Mouse (Mus musculus) embryo, embryonic 10 days (tissue): Measurements from ENCODE around the gene Ppp1r14a.

Experiments
- DNase-seq: peaks from one replicate; pipeline ENCODE4 v3.0.0-alpha.2; 2015; ENCODE audit warnings: low spot score

Gene Ppp1r14a

DNA sequence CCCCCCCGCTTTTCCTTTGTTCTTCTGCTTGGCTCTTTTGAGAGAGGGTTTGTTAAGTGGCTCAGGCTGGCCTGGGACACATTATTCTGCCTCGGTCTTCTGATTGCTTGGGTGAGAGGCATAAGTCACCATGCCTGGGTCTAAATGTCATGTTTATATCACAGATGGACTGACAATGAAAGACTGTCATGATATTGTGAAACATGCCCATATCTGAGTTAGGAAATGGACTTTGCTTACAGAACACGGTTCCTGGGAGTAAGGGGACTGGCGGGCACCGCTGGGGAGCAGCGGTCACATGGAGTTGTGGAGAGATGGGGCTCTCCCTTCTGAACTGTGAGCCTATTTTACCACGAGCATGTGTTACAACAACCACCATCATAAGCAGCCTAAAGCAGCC, 45.0 kb downstream of the Ppp1r14a start:
- no peak for DNase-seq

GRCm38 (mm10) chr7:29335276-29335675, 46.2 kb downstream of the Ppp1r14a start:
- no peak for DNase-seq

DNA sequence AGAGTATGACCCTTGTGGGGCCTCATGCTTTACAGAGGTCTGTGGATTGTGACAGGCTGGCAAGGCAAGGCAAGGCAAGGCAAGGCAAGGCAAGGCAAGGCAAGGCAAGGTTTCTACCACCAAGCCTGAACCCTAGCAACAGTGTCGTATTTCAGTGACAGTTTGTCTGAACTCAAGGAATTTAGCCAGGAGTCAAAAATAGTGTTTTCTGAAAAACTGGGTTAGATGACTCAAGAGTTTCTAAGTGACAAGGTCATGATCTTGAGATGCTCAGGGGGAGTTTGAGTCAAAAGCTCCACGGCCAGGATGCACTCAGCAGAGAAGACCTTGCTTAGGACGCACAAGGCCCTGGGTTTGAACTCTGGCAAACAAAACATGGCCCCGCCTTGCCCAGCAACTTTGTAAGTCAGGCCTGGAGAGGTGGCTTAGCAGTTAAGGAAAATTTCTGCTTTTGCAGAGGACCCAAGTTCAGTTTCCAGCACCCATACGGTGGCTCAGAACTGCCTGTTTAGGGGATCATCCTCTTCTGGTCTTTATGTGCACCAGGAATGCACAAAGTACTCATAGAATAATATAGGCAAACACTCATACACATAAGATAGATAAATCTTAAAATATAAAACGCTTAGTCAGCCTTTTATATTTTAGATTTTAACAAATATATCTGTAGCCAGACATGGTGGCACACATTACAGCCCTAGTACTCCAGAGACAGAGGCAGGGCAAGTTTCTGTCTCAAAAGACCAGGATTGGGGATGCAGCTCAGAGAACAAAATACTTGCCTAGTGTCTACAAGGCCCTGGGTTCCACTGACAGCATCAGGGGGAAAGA, 46.9 kb downstream of the Ppp1r14a start:
- DNase-seq: no peak

DNA sequence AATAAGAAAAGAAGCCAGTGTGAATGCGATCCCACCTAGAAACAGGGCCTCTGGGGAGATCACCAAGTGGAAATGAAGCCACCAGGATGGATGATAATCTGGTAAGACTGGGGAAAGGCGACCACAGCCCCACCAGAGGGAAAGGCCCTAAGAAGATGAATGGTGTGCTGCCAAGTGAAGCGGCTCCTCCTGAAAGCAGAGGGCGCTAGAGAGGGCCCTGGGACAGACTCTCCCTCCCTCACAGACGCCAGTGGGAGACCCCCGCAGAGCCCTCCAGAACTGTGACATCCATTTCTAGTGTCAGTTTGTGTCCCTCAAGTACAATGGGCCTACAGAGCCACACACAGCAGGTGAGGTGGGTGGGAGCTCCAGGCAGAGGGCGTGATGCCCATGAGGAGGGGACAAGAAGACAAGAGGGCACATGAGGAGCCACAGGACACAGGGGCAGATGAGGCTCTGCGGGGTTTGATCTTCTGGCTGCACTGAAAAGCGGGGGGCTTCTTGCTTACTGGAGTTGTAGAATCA, 47.7 kb downstream of the Ppp1r14a start:
- DNase-seq: no peak

GRCm38 (mm10) chr7:29337766-29338165, 48.7 kb downstream of the Ppp1r14a start:
- no peak for DNase-seq

- no peak for DNase-seq
Observed at GRCm38 (mm10) chr7:29338351-29338919, 49.3 kb downstream of the Ppp1r14a start.

DNA sequence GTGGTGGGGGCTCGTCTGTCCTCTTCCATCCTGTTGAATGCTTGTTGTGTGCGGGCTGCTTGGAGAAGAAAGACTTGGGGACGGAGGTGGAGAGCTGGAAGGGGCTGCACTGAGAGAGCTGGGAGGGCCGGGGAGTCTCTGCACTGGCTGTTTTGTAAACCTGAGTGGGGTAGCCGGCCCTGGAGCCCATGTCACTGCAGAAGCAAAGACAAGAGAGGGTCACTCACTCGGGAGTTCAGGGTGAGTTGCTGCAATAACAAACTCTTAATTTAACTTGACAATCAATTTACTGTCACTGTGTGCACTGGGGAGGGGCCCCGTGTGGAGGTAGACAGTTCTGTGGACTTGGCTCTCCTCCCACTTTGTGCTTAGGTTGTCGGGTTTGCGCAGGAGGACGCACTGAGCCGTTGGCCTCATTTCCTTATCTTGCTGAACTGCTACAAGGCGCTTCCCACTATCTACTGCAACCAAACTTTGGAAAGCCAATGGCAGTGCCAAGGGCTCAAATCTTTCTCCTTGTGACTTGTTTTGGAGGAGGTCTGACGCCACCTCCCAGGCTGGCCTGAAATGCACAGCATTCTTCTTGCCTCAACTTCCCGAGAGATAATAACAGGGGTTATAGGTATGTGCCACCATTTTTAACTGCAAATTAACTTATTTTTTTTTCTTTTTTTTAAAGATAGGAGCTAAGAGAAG, 50.0 kb downstream of the Ppp1r14a start:
- DNase-seq: no peak

- DNase-seq: no peak
Observed at GRCm38 (mm10) chr7:29340247-29340646, 51.1 kb downstream of the Ppp1r14a start.

GRCm38 (mm10) chr7:29340838-29341237, 51.7 kb downstream of the Ppp1r14a start:
- no peak for DNase-seq

- DNase-seq: no peak
Observed at GRCm38 (mm10) chr7:29341722-29342121, 52.6 kb downstream of the Ppp1r14a start.

- no peak for DNase-seq
Observed at GRCm38 (mm10) chr7:29342489-29343092, 53.5 kb downstream of the Ppp1r14a start.
